Mouse (Mus musculus) thymus, adult 2 months (tissue): ENCODE data around the gene Aig1.
A peak's percentile ranks its signal among the peaks of the same experiment; 100 is the strongest.

ENCODE experiments used
- CTCF ChIP-seq: fragments of 200-500 bp; IDR thresholded peaks from 2 replicates; pipeline ENCODE4 v1.5.1; 2012; ENCODE audit warnings: mild to moderate bottlenecking, control low read depth, low read length, moderate library complexity, borderline replicate concordance; ENCODE audit not compliant: control insufficient read depth, poor library complexity, insufficient read depth; ENCODE audit errors: extremely low read depth
- POLR2A ChIP-seq: fragments of 200-500 bp; IDR thresholded peaks from 2 replicates; pipeline ENCODE4 v1.6.1; 2012; ENCODE audit warnings: mild to moderate bottlenecking, low read length, control low read depth, moderate library complexity; ENCODE audit not compliant: control insufficient read depth, poor library complexity, insufficient read depth; ENCODE audit errors: extremely low read depth

DNA sequence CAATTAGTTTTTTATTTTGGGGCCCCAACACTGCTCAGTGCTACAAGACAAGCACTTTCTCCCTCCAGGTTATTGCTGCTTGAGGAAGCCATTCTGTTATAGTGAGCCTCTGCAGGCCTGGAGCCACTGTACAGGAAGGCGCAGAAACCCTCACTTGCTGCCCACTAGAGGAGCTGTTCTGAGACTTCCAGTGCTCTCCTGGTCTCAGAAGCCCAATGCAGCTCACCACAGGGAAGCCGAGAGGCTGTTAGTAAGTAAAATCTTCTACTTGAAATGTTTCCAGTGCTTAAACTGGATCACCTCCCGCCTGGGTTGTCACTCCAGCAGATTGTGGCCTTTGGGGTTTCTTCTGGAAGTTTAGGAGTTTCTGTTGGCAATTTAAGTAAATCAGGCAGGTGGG is 186.2 kb downstream of the Aig1 start:
- TF ChIP-seq POLR2A (no peak), CTCF (peak; percentile 45; the same call in 1 of the 2 replicates)
